Mouse (Mus musculus) c-Kit-positive CD71-positive TER-119-negative erythroid progenitor cells, embryonic 14.5 days (primary cell): ENCODE measurements around the gene Sv2c.

Experiments used
- DNase-seq: peaks from one replicate; pipeline ENCODE4 v3.0.0-alpha.2; 2013; ENCODE audit warnings: low read depth

Gene Sv2c

DNA sequence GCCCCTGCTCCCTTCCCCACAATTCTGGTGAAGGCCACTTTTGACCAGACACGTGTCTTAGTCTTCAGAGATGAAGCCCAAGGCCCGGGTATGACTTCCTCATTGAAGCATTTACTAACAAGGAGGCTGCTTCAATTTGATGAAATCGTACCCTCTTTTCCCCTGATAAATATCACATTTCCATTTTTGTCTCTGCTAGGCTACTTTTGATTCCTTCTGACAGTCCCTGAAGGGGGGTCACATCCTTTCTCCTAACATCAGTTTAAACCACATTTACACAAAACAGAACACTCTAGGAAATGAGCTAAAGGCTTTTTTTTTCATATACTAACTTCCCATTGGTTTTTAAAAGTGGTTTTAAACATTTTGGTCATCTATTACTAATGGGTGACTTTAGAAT lies 79.6 kb downstream of the Sv2c start:
- DNase-seq: no peak

DNA sequence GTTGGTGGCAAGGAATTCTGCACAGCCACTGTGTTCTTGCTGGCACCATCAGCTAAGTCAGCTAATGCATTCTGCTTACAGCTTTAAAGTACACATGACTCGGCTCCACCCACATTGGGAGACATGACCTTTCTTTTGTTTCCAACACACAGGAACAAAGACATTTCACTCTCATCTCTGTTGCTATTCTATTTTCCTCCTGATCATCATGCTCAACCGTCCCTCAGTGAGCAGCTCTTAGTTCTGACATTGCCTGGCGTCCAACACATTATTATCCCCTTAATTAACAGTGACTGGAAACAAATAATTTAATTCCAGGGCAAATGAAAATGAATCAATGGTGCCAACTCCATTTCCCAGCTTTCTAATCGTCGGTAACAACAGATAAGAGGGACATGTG lies 87.0 kb downstream of the Sv2c start:
- no peak for DNase-seq

- no peak for DNase-seq
These were observed 91.9 kb downstream of the Sv2c start for GRCm38 (mm10) chr13:96040275-96041042.

- no peak for DNase-seq
These were observed 92.8 kb downstream of the Sv2c start for GRCm38 (mm10) chr13:96039536-96039935.

DNA sequence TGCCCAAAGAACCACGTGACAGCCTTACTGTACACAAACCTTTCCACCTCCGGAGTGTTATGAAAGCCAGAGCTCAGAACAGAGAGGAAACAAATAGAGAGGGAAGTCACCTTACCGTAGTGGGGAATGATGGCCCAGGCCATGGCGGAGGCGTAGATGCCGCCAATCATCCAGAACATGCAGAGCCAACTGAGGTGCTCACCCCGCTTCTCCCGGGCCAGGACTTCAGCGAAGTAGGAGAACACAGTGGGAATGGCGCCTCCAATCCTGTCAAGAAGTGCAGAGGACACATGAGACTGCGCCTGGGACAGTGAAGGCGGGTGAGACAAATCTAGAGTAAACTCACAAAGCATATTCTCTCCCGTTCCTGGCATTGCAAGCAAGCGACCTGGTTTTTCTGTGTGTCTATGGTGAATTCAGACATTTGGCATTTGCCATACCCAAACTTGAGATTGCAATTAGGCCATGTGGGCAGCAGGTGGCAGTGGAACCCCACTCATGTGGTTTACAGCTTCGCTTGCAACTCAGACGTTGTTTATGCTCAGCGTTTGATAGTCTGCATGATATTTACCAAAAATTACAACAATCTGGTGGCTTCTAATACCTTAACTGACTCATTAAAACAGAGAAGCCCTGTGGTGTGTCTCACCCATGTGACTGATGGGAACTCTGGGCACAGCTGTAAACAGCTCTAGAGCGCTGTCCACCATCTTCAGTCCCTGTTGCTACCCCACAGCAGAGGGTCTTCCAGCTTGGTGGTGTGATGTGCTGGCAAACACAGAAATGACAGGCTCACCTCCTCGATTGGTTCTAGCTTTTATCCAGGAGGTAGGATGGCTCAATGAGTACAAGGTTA lies 101.8 kb downstream of the Sv2c start:
- peak; percentile 15 for DNase-seq

DNA sequence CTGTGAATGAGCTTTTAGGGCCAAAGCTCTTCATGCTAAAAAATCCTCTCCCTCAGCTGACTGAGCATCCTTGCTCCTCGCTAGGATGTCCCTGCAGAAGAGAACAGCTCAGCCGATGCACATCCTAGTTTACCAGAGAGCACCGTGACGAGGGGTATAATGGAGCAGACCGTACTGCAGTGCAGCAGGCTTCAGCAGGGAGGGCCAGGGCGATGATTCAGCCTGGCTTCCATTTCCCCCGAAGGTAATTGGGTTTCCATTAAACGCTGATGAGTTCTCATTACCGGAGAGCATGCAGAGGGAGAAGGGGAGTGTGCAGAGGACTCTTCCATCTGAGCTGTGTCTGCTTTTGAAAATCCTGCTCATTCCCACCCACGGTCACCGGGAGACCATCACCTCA lies 108.5 kb downstream of the Sv2c start:
- no peak for DNase-seq

DNA sequence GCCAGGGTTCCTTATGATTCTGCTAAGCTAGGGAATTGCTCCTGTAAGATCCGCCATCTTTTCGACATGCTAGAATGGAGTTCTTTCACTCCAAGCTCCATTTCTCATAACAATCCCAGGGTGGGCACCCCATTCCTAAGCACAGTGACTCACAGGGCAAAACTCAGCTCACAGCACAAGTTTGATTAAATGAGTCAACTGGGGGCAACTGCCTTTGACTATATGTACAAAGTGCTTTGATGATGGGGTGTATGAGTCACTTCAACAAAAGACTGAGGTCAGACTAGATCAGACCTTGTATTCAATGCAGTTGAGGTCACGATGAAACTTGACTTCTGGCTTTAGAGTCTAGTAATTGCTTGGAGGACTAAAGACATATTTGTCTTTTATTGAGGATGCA lies 116.9 kb downstream of the Sv2c start:
- DNase-seq: no peak

GRCm38 (mm10) chr13:96010861-96011511 lies 121.4 kb downstream of the Sv2c start:
- DNase-seq: no peak

- no peak for DNase-seq
These were observed 123.4 kb downstream of the Sv2c start for GRCm38 (mm10) chr13:96008975-96009374.

DNA sequence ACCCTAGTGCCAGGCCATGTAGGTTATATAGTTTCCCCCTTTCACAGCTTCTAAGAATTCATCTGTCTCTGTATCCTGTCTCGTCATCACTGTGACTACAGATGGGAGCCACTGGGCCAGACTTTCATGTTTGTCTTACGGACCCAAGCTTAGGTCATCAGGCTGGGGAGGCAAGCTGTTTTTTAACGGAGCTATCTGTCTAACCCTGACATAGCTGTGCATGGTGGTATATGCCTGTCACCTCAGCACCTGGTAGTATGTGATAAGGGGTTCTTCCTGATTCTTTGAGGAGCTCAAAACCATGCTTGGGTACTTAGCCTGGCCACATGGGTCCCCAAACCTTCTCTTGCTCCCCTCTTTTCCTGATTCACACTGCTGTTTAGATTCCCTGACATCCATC lies 124.2 kb downstream of the Sv2c start:
- DNase-seq: no peak

DNA sequence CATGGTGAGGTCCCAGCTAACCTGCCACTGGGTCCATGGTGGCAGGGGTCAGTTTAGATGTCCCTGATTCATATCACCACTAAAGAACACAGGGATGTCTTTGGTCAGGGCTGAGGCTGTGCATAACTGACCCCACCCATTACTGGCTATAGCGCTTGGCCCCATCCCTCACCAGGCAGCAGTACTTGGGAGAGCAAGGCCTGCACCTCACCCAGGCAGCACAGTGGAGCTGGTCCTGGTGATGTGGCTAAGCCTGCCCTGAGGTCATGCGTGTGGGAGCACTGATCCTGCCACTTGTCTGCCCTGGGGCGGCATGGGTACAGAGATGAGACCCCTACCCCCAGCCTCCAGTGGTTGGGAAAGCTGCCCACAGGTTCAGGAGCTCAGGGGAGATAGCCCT lies 128.8 kb downstream of the Sv2c start:
- no peak for DNase-seq

GRCm38 (mm10) chr13:96002475-96002874 lies 129.9 kb downstream of the Sv2c start:
- no peak for DNase-seq

DNA sequence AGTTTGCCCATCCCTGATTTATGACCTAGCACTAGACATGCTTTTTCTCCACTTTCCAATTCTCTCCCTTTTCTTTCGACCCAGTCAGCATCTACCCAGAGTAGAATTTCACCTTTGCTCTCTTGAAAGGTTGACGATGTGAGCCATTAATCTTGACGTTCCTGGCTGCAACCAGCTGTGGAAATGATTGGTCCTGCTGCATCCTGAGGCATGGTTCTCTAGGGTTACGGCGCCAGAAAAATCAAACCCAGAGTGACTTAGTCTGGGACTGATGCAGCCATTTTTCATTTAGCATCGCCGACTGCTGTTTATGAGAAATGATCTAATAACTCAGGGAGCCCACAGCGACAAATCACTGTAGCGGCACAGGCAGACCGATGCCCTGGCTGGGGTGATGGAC lies 133.0 kb downstream of the Sv2c start:
- DNase-seq: no peak

GRCm38 (mm10) chr13:95997294-95997693 lies 135.1 kb downstream of the Sv2c start:
- no peak for DNase-seq

DNA sequence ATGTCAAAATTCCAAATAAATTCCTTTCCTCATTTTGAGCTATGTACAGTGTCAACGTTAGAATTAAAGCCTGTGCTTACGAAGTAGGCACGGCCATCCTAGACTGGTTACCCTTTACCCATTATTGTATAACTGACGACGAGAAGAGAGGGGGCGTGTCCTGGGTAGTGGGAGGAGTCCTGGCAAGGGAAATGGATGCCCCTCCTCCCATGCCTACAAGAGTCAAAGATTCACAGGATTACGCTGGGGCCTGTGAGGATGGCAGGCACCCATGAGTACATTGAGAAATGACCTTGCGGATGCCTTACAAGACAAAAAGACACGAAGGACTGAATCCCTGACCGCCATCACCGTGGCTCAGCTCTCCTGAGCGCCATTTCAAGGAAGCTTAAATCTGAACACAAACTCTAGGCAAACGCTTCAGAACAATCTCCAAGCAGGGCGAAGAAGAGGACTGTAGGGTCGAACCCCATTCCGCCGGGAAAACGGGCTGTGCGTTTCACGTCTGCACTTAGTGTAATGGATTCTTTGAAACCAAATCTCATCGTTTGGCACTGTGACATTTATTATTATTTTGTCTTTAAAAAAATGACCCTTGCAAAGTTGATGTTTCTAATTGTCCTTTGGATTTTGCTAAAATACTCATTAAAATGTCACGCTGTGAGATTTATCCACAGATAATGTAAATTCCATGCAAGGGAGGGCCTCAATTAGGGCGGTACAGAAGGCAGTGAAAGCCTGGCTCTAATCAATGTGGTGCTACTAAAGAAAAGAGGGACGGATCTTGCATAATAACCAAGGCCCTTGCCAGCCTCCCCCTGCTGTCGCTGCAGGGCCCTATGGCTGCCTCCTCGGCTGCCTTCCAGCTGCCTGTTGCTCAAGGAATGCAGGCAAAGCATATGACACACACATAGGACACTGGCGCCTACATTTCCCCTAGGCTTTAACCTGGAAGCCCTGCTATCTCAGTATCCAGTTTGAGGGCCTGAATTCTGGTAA lies 137.4 kb downstream of the Sv2c start:
- DNase-seq: no peak

- DNase-seq: no peak
These were observed 144.2 kb downstream of the Sv2c start for GRCm38 (mm10) chr13:95988181-95988580.

DNA sequence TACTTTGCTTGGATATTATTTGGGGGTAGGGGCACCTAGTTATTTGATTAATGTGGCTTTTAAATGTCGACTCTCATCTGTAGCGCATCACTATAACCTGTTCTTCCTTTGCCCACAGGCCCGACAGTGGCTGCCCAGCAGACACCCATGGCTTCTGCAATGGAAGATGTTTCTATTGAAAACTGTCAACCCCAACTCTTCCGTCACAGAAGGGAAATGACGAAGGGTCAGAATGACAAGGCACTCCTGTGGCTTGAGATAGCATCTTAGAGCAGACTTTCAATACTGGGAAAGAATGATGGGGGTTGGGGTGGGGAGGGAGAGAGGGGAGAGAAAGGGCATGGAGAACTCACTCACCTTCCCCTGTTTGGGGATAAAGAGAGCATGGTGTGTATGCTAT lies 145.2 kb downstream of the Sv2c start:
- DNase-seq: no peak

GRCm38 (mm10) chr13:95986375-95986774 lies 146.0 kb downstream of the Sv2c start:
- DNase-seq: no peak

DNA sequence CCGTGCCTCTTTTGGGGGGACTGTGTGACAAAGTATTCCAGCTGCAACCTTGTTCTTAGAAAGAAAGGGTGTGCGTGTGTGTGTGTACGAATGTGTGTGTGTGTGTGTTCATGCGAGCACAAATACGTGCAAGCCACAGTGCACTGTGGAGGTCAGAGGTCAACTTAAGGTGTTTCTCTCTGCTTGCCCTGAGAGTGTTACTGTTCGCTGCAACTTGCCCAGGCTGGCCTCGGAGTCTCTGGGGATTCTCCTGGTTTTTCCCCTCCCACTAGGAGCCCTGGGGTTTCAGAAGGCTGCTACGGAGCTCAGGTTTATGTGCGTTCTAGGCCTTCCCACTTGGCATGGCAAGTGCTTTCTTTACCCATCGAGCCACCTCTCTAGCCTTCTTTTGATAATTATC lies 157.2 kb downstream of the Sv2c start:
- no peak for DNase-seq

- DNase-seq: no peak
These were observed 158.3 kb downstream of the Sv2c start for GRCm38 (mm10) chr13:95974106-95974505.

- DNase-seq: no peak
These were observed 158.9 kb downstream of the Sv2c start for GRCm38 (mm10) chr13:95973368-95973958.
